12 mouse cellular contexts compared by ENCODE assay signal in genomic region chr7:106815775-106816174, GRCm38 (mm10). TPM values are rescaled to one million over a fixed set of nuclear protein-coding genes. Genes with fewer than 3 reads are reported as not detected.
DNase-seq lines count a peak whose midpoint lies in the region; ATAC-seq lines count a peak whose summit lies in the region.
"Had no signal": no experiment of that assay in that cellular context is flagged by ENCODE, and none has a peak within 500 bp of the region (broad histone marks: within the 10 kb centered on the region; RNA-seq: fewer than 3 reads in every experiment).

No protein-coding gene starts in this region.

- H3K9me3 ChIP-seq in liver, embryonic 11.5 days (ENCODE audit: control insufficient read depth, low read length): no peaks in the 10 kb centered on the region

- no peak for ATAC-seq in liver, embryonic 11.5 days (replicated peaks; ENCODE audit: low FRiP score)
- peak; percentile 89 for ATAC-seq in megakaryocyte progenitor cell, adult 5-6 weeks (replicated peaks; ENCODE audit: poor library complexity)

- DNase-seq in adrenal gland, postnatal 36 days: peak; percentile 1 to 5
- DNase-seq in adrenal gland, postnatal 25 days: no peak
- DNase-seq in liver (peak; percentile 6), ZHBTc4 (ENCODE audit: low read depth, low spot score) (peak; percentile 28)
- no peak for DNase-seq in liver, embryonic 11.5 days (ENCODE audit: low spot score)
- no peak for DNase-seq in right cerebral cortex, postnatal 14 days
- DNase-seq in heart, postnatal 36 days: no peak
- DNase-seq: cerebellum, adult 11 months had no signal

- no peaks in the 10 kb centered on the region for H3K4me1 ChIP-seq in liver, embryonic 11.5 days (replicated peaks; ENCODE audit: control insufficient read depth, insufficient read depth, low read length)

- H3K27me3 ChIP-seq in liver, embryonic 11.5 days (replicated peaks; ENCODE audit: control insufficient read depth, insufficient read depth, low read length): no peaks in the 10 kb centered on the region

- WGBS in liver, embryonic 11.5 days: 36% methylated on average over 2 of the region's 2 CpGs

- no peak overlapping the region for H3K9ac ChIP-seq in liver, embryonic 11.5 days (ENCODE audit: low read depth, low read length)

- H3K27ac ChIP-seq in liver, embryonic 11.5 days (ENCODE audit: low read depth, low read length): no peak overlapping the region
- H3K27ac ChIP-seq: macrophage had no signal

- H3K4me2 ChIP-seq in liver, embryonic 11.5 days: no peak overlapping the region

- H3K4me3 ChIP-seq in liver, embryonic 11.5 days (ENCODE audit: low read depth, low read length): no peak overlapping the region

- intact Hi-C loops in heart, postnatal 36 days (cut with DNase I): no loop called here

- no peaks in the 10 kb centered on the region for H3K36me3 ChIP-seq in liver, embryonic 11.5 days (ENCODE audit: control insufficient read depth, insufficient read depth, low read length)

RNA-seq across cellular contexts. Expression of gene Olfr701, which starts 1.8 kb away (rescaled TPM):
- total RNA-seq in adrenal gland, postnatal 36 days (2021): not detected
- not detected in 2 replicates for total RNA-seq in adrenal gland, postnatal 25 days (2021)
- not detected in 2 replicates for polyA plus RNA-seq in liver, embryonic 11.5 days (2014; fragmentation: Nextera tagmentation; extraction: Ambion mirVana)
- total RNA-seq in megakaryocyte progenitor cell, adult 5-6 weeks (2015): not detected in 2 replicates
- not detected in 2 replicates for total RNA-seq in megakaryocyte progenitor cell, adult 5-6 weeks (2017)
- not detected for total RNA-seq in heart, postnatal 36 days (2021)
- polyA plus RNA-seq: frontal cortex, adult 2 months; intestine, embryonic 14.5 days; macrophage had no signal

RNA-seq across cellular contexts. Expression of gene Olfr700, which starts 7.1 kb away (rescaled TPM):
- total RNA-seq in adrenal gland, postnatal 36 days (2021): not detected
- total RNA-seq in adrenal gland, postnatal 25 days (2021): not detected in 2 replicates
- not detected in 2 replicates for polyA plus RNA-seq in liver, embryonic 11.5 days (2014; fragmentation: Nextera tagmentation; extraction: Ambion mirVana)
- not detected in 2 replicates for total RNA-seq in megakaryocyte progenitor cell, adult 5-6 weeks (2015)
- total RNA-seq in megakaryocyte progenitor cell, adult 5-6 weeks (2017): not detected in 2 replicates
- not detected for total RNA-seq in heart, postnatal 36 days (2021)
- polyA plus RNA-seq: frontal cortex, adult 2 months; intestine, embryonic 14.5 days; macrophage had no signal

RNA-seq across cellular contexts. Expression of gene Olfr702, which starts 17.9 kb away (rescaled TPM):
- total RNA-seq in adrenal gland, postnatal 36 days (2021): not detected
- not detected in 2 replicates for total RNA-seq in adrenal gland, postnatal 25 days (2021)
- not detected in 2 replicates for polyA plus RNA-seq in liver, embryonic 11.5 days (2014; fragmentation: Nextera tagmentation; extraction: Ambion mirVana)
- not detected in 2 replicates for total RNA-seq in megakaryocyte progenitor cell, adult 5-6 weeks (2015)
- total RNA-seq in megakaryocyte progenitor cell, adult 5-6 weeks (2017): not detected in 2 replicates
- not detected for total RNA-seq in heart, postnatal 36 days (2021)
- polyA plus RNA-seq: frontal cortex, adult 2 months; intestine, embryonic 14.5 days; macrophage had no signal

RNA-seq across cellular contexts. Expression of gene Olfr699, which starts 22.8 kb away (rescaled TPM):
- total RNA-seq in adrenal gland, postnatal 36 days (2021): not detected
- total RNA-seq in adrenal gland, postnatal 25 days (2021): not detected in 2 replicates
- not detected in 2 replicates for polyA plus RNA-seq in liver, embryonic 11.5 days (2014; fragmentation: Nextera tagmentation; extraction: Ambion mirVana)
- not detected in 2 replicates for total RNA-seq in megakaryocyte progenitor cell, adult 5-6 weeks (2015)
- not detected in 2 replicates for total RNA-seq in megakaryocyte progenitor cell, adult 5-6 weeks (2017)
- total RNA-seq in heart, postnatal 36 days (2021): not detected
- polyA plus RNA-seq: frontal cortex, adult 2 months; intestine, embryonic 14.5 days; macrophage had no signal

RNA-seq across cellular contexts. Expression of gene Olfr703, which starts 27.4 kb away (rescaled TPM):
- total RNA-seq in adrenal gland, postnatal 36 days (2021): not detected
- not detected in 2 replicates for total RNA-seq in adrenal gland, postnatal 25 days (2021)
- not detected in 2 replicates for polyA plus RNA-seq in liver, embryonic 11.5 days (2014; fragmentation: Nextera tagmentation; extraction: Ambion mirVana)
- total RNA-seq in megakaryocyte progenitor cell, adult 5-6 weeks (2015): not detected in 2 replicates
- not detected in 2 replicates for total RNA-seq in megakaryocyte progenitor cell, adult 5-6 weeks (2017)
- not detected for total RNA-seq in heart, postnatal 36 days (2021)
- polyA plus RNA-seq: frontal cortex, adult 2 months; intestine, embryonic 14.5 days; macrophage had no signal

Comparison
In these comparisons a context has a peak if more than half of its experiments do, and no peak if none do; other contexts are left out.
1. DNase-seq: peak in adrenal gland, postnatal 36 days (2 of 2), liver (single experiment) and ZHBTc4 (single experiment); none in adrenal gland, postnatal 25 days (single experiment), liver, embryonic 11.5 days (single experiment), right cerebral cortex, postnatal 14 days (single experiment) and heart, postnatal 36 days (0 of 2).